Mouse (Mus musculus) MEL (cell line): ENCODE data around the gene Casq1. TPM values are rescaled to one million over a fixed set of nuclear protein-coding genes. Genes with fewer than 3 reads are reported as not detected.

Source experiments
- DNase-seq: peaks from one replicate; pipeline ENCODE4 v3.0.0; 2011; ENCODE audit warnings: low read depth, low spot score
- H3K27ac ChIP-seq: 2 replicates; pipeline ENCODE4 v1.5.1; 2012; ENCODE audit warnings: low read depth, mild to moderate bottlenecking, control low read depth, low read length, moderate library complexity; ENCODE audit not compliant: control insufficient read depth
- H3K27me3 ChIP-seq, 2 experiments: fragments of 150-350 bp in 1 of 2; sonication (generic) in 1 of 2; 2 replicates each; pipeline ENCODE4 v1.6.1; 2012; ENCODE audit warnings: low read length in 2 of 2, mild to moderate bottlenecking in 2 of 2, improper control_type of control experiment in 1 of 2, moderate library complexity in 1 of 2; ENCODE audit not compliant: insufficient read depth in 2 of 2, control insufficient read depth in 1 of 2
- H3K36me3 ChIP-seq, 2 experiments: 2 replicates each; pipeline ENCODE4 v1.6.1; 2012 to 2014; ENCODE audit warnings: low read length in 2 of 2, improper control_type of control experiment in 1 of 2, inconsistent platforms in 1 of 2, mild to moderate bottlenecking in 1 of 2; ENCODE audit not compliant: insufficient read depth in 2 of 2, control insufficient read depth in 1 of 2
- H3K4me1 ChIP-seq, 2 experiments: fragments of 150-350 bp in 1 of 2; sonication (generic) in 1 of 2; 2 replicates each; pipeline ENCODE4 v1.6.1; 2012; ENCODE audit warnings: low read length in 2 of 2, improper control_type of control experiment in 1 of 2, mild to moderate bottlenecking in 1 of 2; ENCODE audit not compliant: insufficient read depth in 2 of 2, control insufficient read depth in 1 of 2
- H3K4me3 ChIP-seq, 2 experiments: fragments of 150-350 bp in 1 of 2; sonication (generic) in 1 of 2; 2 replicates each; pipeline ENCODE4 v1.5.1; 2012; ENCODE audit warnings: low read depth in 2 of 2, low read length in 2 of 2, mild to moderate bottlenecking in 2 of 2, moderate library complexity in 2 of 2, control low read depth in 1 of 2, improper control_type of control experiment in 1 of 2; ENCODE audit not compliant: control insufficient read depth in 1 of 2, insufficient read depth in 1 of 2
- H3K79me2 ChIP-seq: 2 replicates; pipeline ENCODE4 v1.6.1; 2012; ENCODE audit warnings: mild to moderate bottlenecking, low read length, moderate library complexity; ENCODE audit not compliant: control insufficient read depth, poor library complexity, insufficient read depth
- H3K9ac ChIP-seq: 2 replicates; pipeline ENCODE4 v1.6.1; 2012; ENCODE audit warnings: low read depth, mild to moderate bottlenecking, control low read depth, low read length, moderate library complexity; ENCODE audit not compliant: control insufficient read depth, poor library complexity, severe bottlenecking
- H3K9me3 ChIP-seq: fragments of 150-350 bp; sonication (generic); replicated peaks from 2 replicates; pipeline ENCODE4 v1.6.1; 2012; ENCODE audit warnings: mild to moderate bottlenecking, low read length, improper control_type of control experiment, moderate library complexity; ENCODE audit not compliant: insufficient read depth
- CTCF ChIP-seq, 3 experiments: IDR thresholded peaks in 2 of 3; conservative IDR thresholded peaks in 1 of 3; 2 replicates each; pipeline ENCODE4 v1.5.1; 2011 to 2012; ENCODE audit warnings: low read length in 3 of 3, low read depth in 2 of 3, mild to moderate bottlenecking in 2 of 3, improper control_type of control experiment in 1 of 3, inconsistent platforms in 1 of 3, mixed read lengths in 1 of 3, moderate library complexity in 1 of 3; ENCODE audit not compliant: control insufficient read depth in 1 of 3, insufficient read depth in 1 of 3, poor library complexity in 1 of 3, severe bottlenecking in 1 of 3
- E2F4 ChIP-seq: IDR thresholded peaks from 2 replicates; pipeline ENCODE4 v1.6.1; 2011; ENCODE audit warnings: low read depth, low read length, improper control_type of control experiment, borderline replicate concordance
- EP300 ChIP-seq, 2 experiments: IDR thresholded peaks; 2 replicates each; pipeline ENCODE4 v1.6.1; 2011; ENCODE audit warnings: improper control_type of control experiment in 2 of 2, low read length in 2 of 2, low read depth in 1 of 2, mild to moderate bottlenecking in 1 of 2
- GABPA ChIP-seq: IDR thresholded peaks from 2 replicates; pipeline ENCODE4 v1.6.1; 2012; ENCODE audit warnings: low read depth, mild to moderate bottlenecking, inconsistent platforms, low read length, improper control_type of control experiment, moderate library complexity
- HCFC1 ChIP-seq: IDR thresholded peaks from 2 replicates; pipeline ENCODE4 v1.6.1; 2012; ENCODE audit warnings: low read depth, mild to moderate bottlenecking, inconsistent platforms, low read length, improper control_type of control experiment, moderate library complexity
- KAT2A ChIP-seq: conservative IDR thresholded peaks from 2 replicates; pipeline ENCODE4 v1.6.1; 2012; ENCODE audit warnings: low read depth, low read length, improper control_type of control experiment, inconsistent platforms
- MAFK ChIP-seq: IDR thresholded peaks from 2 replicates; pipeline ENCODE4 v1.6.1; 2011; ENCODE audit warnings: low read depth, mild to moderate bottlenecking, low read length, improper control_type of control experiment, borderline replicate concordance
- MAX ChIP-seq: IDR thresholded peaks from 2 replicates; pipeline ENCODE4 v1.6.1; 2011; ENCODE audit warnings: low read length, improper control_type of control experiment
- MEF2A ChIP-seq: IDR thresholded peaks from 2 replicates; pipeline ENCODE4 v1.6.1; 2014; ENCODE audit warnings: low read depth, mild to moderate bottlenecking, inconsistent platforms, low read length, improper control_type of control experiment; ENCODE audit not compliant: poor library complexity, insufficient replicate concordance, severe bottlenecking; ENCODE audit errors: extremely low read depth
- MYB ChIP-seq: IDR thresholded peaks from 2 replicates; pipeline ENCODE4 v1.6.1; 2011; ENCODE audit warnings: mild to moderate bottlenecking, low read depth, low read length, improper control_type of control experiment
- POLR2A ChIP-seq, 2 experiments: IDR thresholded peaks; 2 replicates each; pipeline ENCODE4 v1.6.1; 2011 to 2012; ENCODE audit warnings: low read length in 2 of 2, mild to moderate bottlenecking in 2 of 2, control low read depth in 1 of 2, improper control_type of control experiment in 1 of 2, low read depth in 1 of 2, moderate library complexity in 1 of 2; ENCODE audit not compliant: control insufficient read depth in 1 of 2, insufficient read depth in 1 of 2, poor library complexity in 1 of 2
- POLR2AphosphoS2 ChIP-seq: IDR thresholded peaks from 2 replicates; pipeline ENCODE4 v1.6.1; 2011; ENCODE audit warnings: low read length, improper control_type of control experiment
- POLR2AphosphoS5 ChIP-seq: IDR thresholded peaks from 2 replicates; pipeline ENCODE4 v1.6.1; 2012; ENCODE audit warnings: low read depth, borderline replicate concordance, mild to moderate bottlenecking, inconsistent platforms, low read length, moderate library complexity, mixed read lengths
- SIN3A ChIP-seq: IDR thresholded peaks from 2 replicates; pipeline ENCODE4 v1.6.1; 2012; ENCODE audit warnings: low read length, improper control_type of control experiment, inconsistent platforms
- SMC3 ChIP-seq: IDR thresholded peaks from 2 replicates; pipeline ENCODE4 v1.6.1; 2011; ENCODE audit warnings: low read depth, low read length, improper control_type of control experiment
- TCF12 ChIP-seq: IDR thresholded peaks from 2 replicates; pipeline ENCODE4 v1.6.1; 2014; ENCODE audit warnings: low read depth, mild to moderate bottlenecking, inconsistent platforms, low read length, improper control_type of control experiment, moderate library complexity
- UBTF ChIP-seq: IDR thresholded peaks from 2 replicates; pipeline ENCODE4 v1.6.1; 2012; ENCODE audit warnings: low read depth, mild to moderate bottlenecking, inconsistent platforms, low read length, improper control_type of control experiment, moderate library complexity, borderline replicate concordance; ENCODE audit not compliant: insufficient read depth
- USF2 ChIP-seq, 2 experiments: IDR thresholded peaks; 2 replicates each; pipeline ENCODE4 v1.6.1; 2011 to 2012; ENCODE audit warnings: improper control_type of control experiment in 2 of 2, low read length in 2 of 2, borderline replicate concordance in 1 of 2, inconsistent platforms in 1 of 2, low read depth in 1 of 2, mild to moderate bottlenecking in 1 of 2; ENCODE audit not compliant: insufficient read depth in 1 of 2
- ZKSCAN1 ChIP-seq: IDR thresholded peaks from 2 replicates; pipeline ENCODE4 v1.6.1; 2012; ENCODE audit warnings: low read depth, mild to moderate bottlenecking, inconsistent platforms, low read length, improper control_type of control experiment, moderate library complexity
- ZMIZ1 ChIP-seq: IDR thresholded peaks from 2 replicates; pipeline ENCODE4 v1.6.1; 2012; ENCODE audit warnings: low read depth, mild to moderate bottlenecking, inconsistent platforms, low read length, improper control_type of control experiment, moderate library complexity
- ZNF384 ChIP-seq: IDR thresholded peaks from 2 replicates; pipeline ENCODE4 v1.6.1; 2012; ENCODE audit warnings: low read depth, mild to moderate bottlenecking, inconsistent platforms, low read length, improper control_type of control experiment
- polyA plus RNA-seq, 2 experiments: library from polyadenylated mRNA; stranded (reverse) in 1 of 2; unstranded in 1 of 2; fragments of >175 nt in 1 of 2; fragments of >200 nt in 1 of 2; gene quantifications; 2 replicates each; pipeline versions ENCODE4 v1.2.1 to v1.2.4; 2012; ENCODE audit warnings: low replicate concordance in 2 of 2, low read depth in 1 of 2; ENCODE audit not compliant: insufficient read length in 2 of 2, insufficient read depth in 1 of 2, missing spikeins in 1 of 2
- total RNA-seq: library from RNA; depleted of rRNA; stranded (reverse); fragments of 300-350 nt; gene quantifications from 2 replicates; pipeline ENCODE4 v1.2.3, GENCODE M21; 2012

Casq1 gene
- total and polyA plus RNA-seq, 3 experiments, result 0.21 TPM; not detected in 2

- no peak for TF ChIP-seq TCF12
- no peak for TF ChIP-seq MAX
- TF ChIP-seq E2F4, result no peak
- TF ChIP-seq EP300 (IDR thresholded peaks at IDR 0.05; ENCODE audit: low read depth in 1 of 2, low read length in 2 of 2), result no peak
- TF ChIP-seq SMC3, result no peak
- no peak for TF ChIP-seq UBTF
- no peak for TF ChIP-seq HCFC1
- TF ChIP-seq POLR2AphosphoS2, result no peak
- no peak for TF ChIP-seq ZNF384
- no peak for TF ChIP-seq MEF2A
- no peak for TF ChIP-seq ZKSCAN1
- TF ChIP-seq CTCF (IDR thresholded peaks at IDR 0.05 in 2 of 3, conservative IDR thresholded peaks at IDR 0.05 in 1 of 3; ENCODE audit: control insufficient read depth in 1 of 3, insufficient read depth in 1 of 3, low read depth in 2 of 3, low read length in 3 of 3, poor library complexity in 1 of 3, severe bottlenecking in 1 of 3), result no peak
- TF ChIP-seq GABPA, result no peak
- TF ChIP-seq USF2 (IDR thresholded peaks at IDR 0.05; ENCODE audit: borderline replicate concordance in 1 of 2, insufficient read depth in 1 of 2, low read depth in 1 of 2, low read length in 2 of 2), result no peak
- no peak for TF ChIP-seq MYB
- no peak for TF ChIP-seq POLR2A (IDR thresholded peaks at IDR 0.05; ENCODE audit: control insufficient read depth in 1 of 2, insufficient read depth in 1 of 2, low read depth in 1 of 2, low read length in 2 of 2, poor library complexity in 1 of 2)
- TF ChIP-seq ZMIZ1, result no peak
- no peak for TF ChIP-seq SIN3A
- Histone ChIP-seq H3K79me2 (no peaks in the 10 kb centered on the region), H3K4me3 (no peak overlapping the region), H3K4me1 (peaks cover 0 to 4% of the 10 kb centered on the region in 2 experiments; a peak in 1 of 4 replicates), H3K36me3 (peaks cover 0 to 4% of the 10 kb centered on the region in 2 experiments; a peak in 2 of 4 replicates), H3K27ac (no peak overlapping the region), H3K9me3 (no peaks in the 10 kb centered on the region), H3K9ac (no peak overlapping the region), H3K27me3 (peaks cover 5 to 6% of the 10 kb centered on the region in 2 experiments; a peak in 3 of 4 replicates)
- DNase-seq, result no peak
Measured at GRCm38 (mm10) chr1:172221297-172222063, 1.8 kb upstream of the Casq1 start.

GRCm38 (mm10) chr1:172220414-172220813 lies 746 bp upstream of the Casq1 start:
- Histone ChIP-seq H3K9ac (no peak overlapping the region), H3K36me3 (peaks cover 0 to 4% of the 10 kb centered on the region in 2 experiments; a peak in 2 of 4 replicates), H3K4me3 (no peak overlapping the region), H3K27ac (no peak overlapping the region), H3K79me2 (no peaks in the 10 kb centered on the region), H3K4me1 (peaks cover 0 to 4% of the 10 kb centered on the region in 2 experiments; a peak in 1 of 4 replicates), H3K9me3 (no peaks in the 10 kb centered on the region), H3K27me3 (peaks cover 5% of the 10 kb centered on the region in 2 experiments; a peak in 3 of 4 replicates)
- TF ChIP-seq KAT2A, result no peak
- TF ChIP-seq ZKSCAN1, result no peak
- no peak for TF ChIP-seq POLR2AphosphoS5
- no peak for TF ChIP-seq MAFK
- TF ChIP-seq GABPA, result no peak
- no peak for TF ChIP-seq MEF2A
- TF ChIP-seq POLR2AphosphoS2, result no peak
- TF ChIP-seq ZNF384, result no peak
- DNase-seq, result no peak
